Mouse (Mus musculus): Measurements from ENCODE around the gene Cenpx. TPM values are rescaled to one million over a fixed set of nuclear protein-coding genes. Genes with fewer than 3 reads are reported as not detected.
A peak's percentile ranks its signal among the peaks of the same experiment; 100 is the strongest.

Cenpx gene
- polyA plus RNA-seq, 1 experiment from 2014 or later: 174 TPM

DNA sequence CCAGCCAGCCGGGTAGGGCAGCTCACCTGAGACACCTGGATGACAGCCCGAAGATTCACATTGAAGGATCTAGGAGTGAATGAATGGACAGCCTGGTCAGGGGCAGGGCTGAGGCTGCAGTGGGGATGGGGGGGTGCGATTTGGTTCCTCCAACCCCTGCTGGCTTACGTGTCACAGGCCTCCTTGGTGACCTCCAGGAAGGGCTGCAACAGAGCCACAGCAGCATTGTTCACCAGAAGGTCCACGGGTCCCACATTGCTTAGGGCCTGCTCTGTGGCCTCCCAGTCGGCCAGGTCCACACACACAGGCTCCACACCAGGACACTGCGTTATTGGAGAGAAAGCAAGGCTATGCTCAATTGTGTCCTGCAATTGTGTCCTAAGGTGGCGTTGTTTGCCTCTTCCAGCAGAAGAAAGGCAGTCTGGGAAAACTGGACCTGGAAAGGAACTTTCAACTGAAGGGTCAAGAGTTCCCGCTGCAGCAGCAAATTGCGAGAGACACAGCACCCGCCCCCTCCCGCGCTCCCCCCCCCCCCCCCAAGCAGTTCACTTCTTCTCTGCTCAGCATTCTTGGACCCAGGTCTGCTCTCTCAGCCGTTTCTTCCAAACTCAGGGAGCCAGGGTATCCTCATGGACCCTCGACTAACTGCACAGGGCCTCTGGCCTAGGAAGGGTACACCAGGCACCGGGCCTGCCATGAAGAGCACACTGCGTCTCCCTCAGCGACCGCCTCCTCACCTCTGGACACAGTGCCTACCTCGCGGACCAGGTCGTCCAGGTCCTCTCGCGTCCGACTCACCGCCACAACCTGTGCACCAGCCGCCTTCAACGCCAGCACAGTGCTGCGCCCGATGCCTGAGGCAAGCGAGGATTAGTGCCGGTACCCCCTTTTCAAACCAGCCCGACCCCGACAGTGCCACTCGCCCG lies 13.0 kb upstream of the Cenpx start:
- peak; percentile 44 for ATAC-seq (replicated peaks; ENCODE audit: low FRiP score, low read depth)
- no peaks in the 10 kb centered on the region for H3K27me3 ChIP-seq (ENCODE audit: insufficient read depth, low read length)
- H3K36me3 ChIP-seq (ENCODE audit: insufficient read depth, low read length): peaks cover 3% of the 10 kb centered on the region; the same call in 1 of the 2 replicates
- H3K9me3 ChIP-seq (replicated peaks; ENCODE audit: low read length): no peaks in the 10 kb centered on the region
- peak overlapping the region; percentile 54 for H3K4me3 ChIP-seq (replicated peaks; ENCODE audit: low read depth, low read length)
- 18% methylated on average over 33 of the region's 36 CpGs for WGBS
- TF ChIP-seq CTCF (IDR thresholded peaks at IDR 0.05; ENCODE audit: low read depth): peak; percentile 9; the same call in 1 of the 2 replicates
- DNase-seq (ENCODE audit: low spot score): no peak
- peak overlapping the region; percentile 78 for H3K27ac ChIP-seq
- H3K4me1 ChIP-seq (replicated peaks; ENCODE audit: insufficient read depth, low read length): peaks cover 16% of the 10 kb centered on the region; the same call in 1 of the 2 replicates
- peak overlapping the region; percentile 54 for H3K9ac ChIP-seq (ENCODE audit: low read depth, low read length)
- peak overlapping the region; percentile 85 for H3K4me2 ChIP-seq (ENCODE audit: low read length)

DNA sequence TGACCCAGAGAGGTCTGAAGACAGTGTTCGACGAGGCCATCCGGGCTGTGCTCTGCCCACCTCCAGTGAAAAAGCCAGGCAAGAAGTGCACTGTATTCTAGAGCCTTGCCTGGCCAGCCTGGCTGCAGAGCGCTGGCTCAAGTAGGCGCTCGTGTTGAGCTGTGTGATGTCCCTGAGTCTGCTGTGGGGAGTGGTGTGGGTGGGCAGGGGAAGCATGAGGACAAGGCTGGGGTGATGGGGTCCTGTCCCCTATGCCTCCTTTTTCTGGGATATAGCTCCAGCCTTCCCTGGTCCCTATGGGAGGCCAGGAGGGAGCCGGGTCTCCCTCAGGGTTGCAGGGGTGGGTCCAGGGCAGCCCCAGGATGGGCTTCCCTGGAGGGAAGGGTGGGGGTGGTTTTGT lies 10.0 kb upstream of the Cenpx start:
- Histone ChIP-seq H3K4me2 (ENCODE audit: low read length) (no peak overlapping the region), H3K4me3 (replicated peaks; ENCODE audit: low read depth, low read length) (no peak overlapping the region), H3K9ac (ENCODE audit: low read depth, low read length) (no peak overlapping the region), H3K27me3 (ENCODE audit: insufficient read depth, low read length) (no peaks in the 10 kb centered on the region), H3K36me3 (ENCODE audit: insufficient read depth, low read length) (peaks cover 5% of the 10 kb centered on the region; the same call in 1 of the 2 replicates), H3K27ac (no peak overlapping the region), H3K9me3 (replicated peaks; ENCODE audit: low read length) (no peaks in the 10 kb centered on the region), H3K4me1 (replicated peaks; ENCODE audit: insufficient read depth, low read length) (peaks cover 24% of the 10 kb centered on the region; the same call in 1 of the 2 replicates)
- DNase-seq (ENCODE audit: low spot score) (no peak), ATAC-seq (replicated peaks; ENCODE audit: low FRiP score, low read depth) (no peak)
- TF ChIP-seq CTCF (IDR thresholded peaks at IDR 0.05; ENCODE audit: low read depth): no peak
- WGBS: 90% methylated on average over 7 of the region's 7 CpGs

DNA sequence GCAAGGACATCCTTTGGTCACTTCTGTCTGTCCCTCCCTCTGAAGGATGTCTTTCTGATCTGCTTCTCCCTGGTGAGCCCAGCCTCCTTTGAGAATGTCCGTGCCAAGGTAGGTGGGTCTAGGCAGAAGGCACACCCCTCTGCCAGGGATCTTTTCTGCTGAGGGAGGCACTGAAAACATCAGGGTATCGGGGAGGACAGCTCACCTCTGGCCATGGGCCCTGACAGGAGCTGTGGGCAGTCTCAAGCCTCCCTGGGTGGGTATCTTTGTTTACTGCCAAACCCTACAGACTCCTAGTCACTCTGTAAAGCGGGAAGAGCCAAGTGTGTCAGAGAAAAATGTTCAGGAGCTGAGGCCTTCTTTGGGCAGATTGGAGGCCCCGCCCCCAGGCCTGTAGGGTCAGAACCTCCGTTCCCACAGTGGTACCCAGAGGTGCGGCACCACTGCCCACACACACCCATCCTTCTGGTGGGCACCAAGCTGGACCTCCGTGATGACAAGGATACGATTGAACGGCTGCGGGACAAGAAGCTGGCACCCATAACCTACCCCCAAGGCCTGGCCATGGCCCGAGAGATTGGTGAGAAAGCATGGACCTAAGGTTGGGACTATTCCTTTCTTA lies 9.3 kb upstream of the Cenpx start:
- Histone ChIP-seq H3K9ac (ENCODE audit: low read depth, low read length) (no peak overlapping the region), H3K4me2 (ENCODE audit: low read length) (no peak overlapping the region), H3K36me3 (ENCODE audit: insufficient read depth, low read length) (peaks cover 5% of the 10 kb centered on the region; the same call in 1 of the 2 replicates), H3K27me3 (ENCODE audit: insufficient read depth, low read length) (no peaks in the 10 kb centered on the region), H3K4me1 (replicated peaks; ENCODE audit: insufficient read depth, low read length) (peaks cover 24% of the 10 kb centered on the region; the same call in 1 of the 2 replicates), H3K27ac (no peak overlapping the region), H3K9me3 (replicated peaks; ENCODE audit: low read length) (no peaks in the 10 kb centered on the region), H3K4me3 (replicated peaks; ENCODE audit: low read depth, low read length) (no peak overlapping the region)
- ATAC-seq (replicated peaks; ENCODE audit: low FRiP score, low read depth) (no peak), DNase-seq (ENCODE audit: low spot score) (no peak)
- 84% methylated on average over 11 of the region's 11 CpGs for WGBS
- no peak for TF ChIP-seq CTCF (IDR thresholded peaks at IDR 0.05; ENCODE audit: low read depth)

DNA sequence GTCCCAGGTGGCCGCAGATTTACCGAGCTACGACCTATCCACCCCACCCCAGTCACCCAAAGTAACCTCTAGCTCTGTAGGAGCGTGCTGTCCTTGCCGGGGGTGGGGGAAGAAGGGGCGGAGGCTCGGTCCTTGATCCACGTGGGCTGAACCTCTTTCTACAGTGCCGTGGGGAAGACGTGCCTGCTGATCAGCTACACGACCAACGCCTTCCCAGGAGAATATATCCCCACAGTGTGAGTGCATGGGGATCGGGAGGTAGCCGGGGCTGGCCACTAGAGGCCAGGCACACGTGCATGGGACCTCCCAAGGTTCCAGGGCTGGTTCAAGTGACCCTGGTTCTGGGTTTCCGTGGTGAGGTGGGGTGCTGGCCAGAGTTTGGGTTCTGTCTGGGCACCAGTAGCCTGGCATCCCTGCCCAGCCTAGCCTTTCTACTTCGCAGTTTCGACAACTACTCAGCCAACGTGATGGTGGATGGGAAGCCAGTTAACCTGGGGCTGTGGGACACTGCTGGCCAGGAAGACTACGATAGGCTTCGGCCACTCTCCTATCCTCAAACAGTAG lies 8.6 kb upstream of the Cenpx start:
- ATAC-seq (replicated peaks; ENCODE audit: low FRiP score, low read depth) (no peak), DNase-seq (ENCODE audit: low spot score) (no peak)
- 0 out of 2 replicates have a peak, but pooled peaks have one; percentile 20 for TF ChIP-seq CTCF (IDR thresholded peaks at IDR 0.05; ENCODE audit: low read depth)
- Histone ChIP-seq H3K4me1 (replicated peaks; ENCODE audit: insufficient read depth, low read length) (peaks cover 24% of the 10 kb centered on the region; the same call in 1 of the 2 replicates), H3K27ac (no peak overlapping the region), H3K27me3 (ENCODE audit: insufficient read depth, low read length) (no peaks in the 10 kb centered on the region), H3K9ac (ENCODE audit: low read depth, low read length) (peak overlapping the region; percentile 76), H3K4me2 (ENCODE audit: low read length) (peak overlapping the region; percentile 99), H3K36me3 (ENCODE audit: insufficient read depth, low read length) (peaks cover 9% of the 10 kb centered on the region; the same call in 1 of the 2 replicates), H3K4me3 (replicated peaks; ENCODE audit: low read depth, low read length) (peak overlapping the region; percentile 55), H3K9me3 (replicated peaks; ENCODE audit: low read length) (no peaks in the 10 kb centered on the region)
- 22% methylated on average over 21 of the region's 21 CpGs for WGBS

DNA sequence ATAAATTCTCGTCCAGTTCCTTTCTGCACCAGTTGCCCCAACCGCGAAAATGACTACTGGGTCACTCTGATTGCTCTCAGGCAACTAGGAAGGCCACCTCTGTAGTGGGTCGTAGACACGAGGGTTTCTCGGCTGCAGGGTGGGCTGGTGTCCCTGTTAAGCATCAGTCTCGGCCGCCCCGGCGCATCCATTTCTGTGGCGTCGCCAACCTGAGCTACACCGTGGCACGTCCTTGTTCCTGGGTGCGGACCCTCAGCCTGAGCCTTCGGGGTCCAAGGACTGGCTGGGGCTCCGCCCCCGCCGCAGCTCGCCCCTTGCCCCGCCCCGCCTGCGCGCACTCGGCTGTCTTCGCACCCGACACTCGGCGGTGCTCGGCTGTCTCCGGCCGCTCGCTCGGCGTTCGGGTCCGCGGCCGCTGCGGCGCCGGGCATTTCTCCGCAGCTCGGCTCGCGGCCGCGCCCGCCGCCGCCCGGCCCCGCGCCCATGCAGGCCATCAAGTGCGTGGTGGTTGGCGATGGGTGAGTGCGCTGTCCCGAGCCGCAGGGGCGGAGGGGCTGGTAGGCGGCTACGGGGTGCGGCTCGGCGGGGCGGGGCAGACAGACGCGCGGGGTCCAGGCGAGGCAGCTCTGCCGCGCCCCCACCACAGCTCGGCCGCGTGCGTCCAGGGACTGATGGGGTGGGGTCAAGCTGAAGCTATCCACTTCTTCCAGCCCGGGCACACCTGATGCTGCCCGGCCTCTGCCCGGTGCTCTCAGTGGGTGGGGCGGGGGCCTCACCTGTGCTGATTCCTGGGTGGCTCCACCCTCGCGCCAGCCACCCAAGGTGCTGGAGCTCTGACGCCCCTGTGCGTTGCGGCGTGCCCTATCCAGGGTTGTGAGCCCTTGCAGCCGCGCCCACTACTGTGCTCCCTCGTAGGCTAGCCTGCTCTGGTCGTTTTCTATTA lies 7.9 kb upstream of the Cenpx start, which contains the start of gene Rac3:
TSS of gene Rac3 (plus strand) at position 347 of the 943 bp plus-strand sequence.
- under 1% methylated on average over 89 of the region's 90 CpGs for WGBS
- Histone ChIP-seq H3K4me2 (ENCODE audit: low read length) (peak within 1 kb of the TSS; percentile 99), H3K4me1 (replicated peaks; ENCODE audit: insufficient read depth, low read length) (peaks cover 19% of the 10 kb centered on the region; the same call in 1 of the 2 replicates), H3K36me3 (ENCODE audit: insufficient read depth, low read length) (peaks cover 12% of the 10 kb centered on the region; the same call in 1 of the 2 replicates), H3K27ac (no peak within 1 kb of the TSS), H3K9ac (ENCODE audit: low read depth, low read length) (peak within 1 kb of the TSS; percentile 76), H3K9me3 (replicated peaks; ENCODE audit: low read length) (no peaks in the 10 kb centered on the region), H3K4me3 (replicated peaks; ENCODE audit: low read depth, low read length) (peak within 1 kb of the TSS; percentile 55), H3K27me3 (ENCODE audit: insufficient read depth, low read length) (no peaks in the 10 kb centered on the region)
- DNase-seq (ENCODE audit: low spot score) (peak; percentile 79), ATAC-seq (replicated peaks; ENCODE audit: low FRiP score, low read depth) (peak; percentile 58)
- no peak for TF ChIP-seq CTCF (IDR thresholded peaks at IDR 0.05; ENCODE audit: low read depth)
